Mouse (Mus musculus) stomach, embryonic 15.5 days (tissue): ENCODE measurements around the gene Mea1. TPM values are rescaled to one million over a fixed set of nuclear protein-coding genes. Genes with fewer than 3 reads are reported as not detected.

ENCODE experiments used
- ATAC-seq: fragments of 200-750 bp; cut with Nextera tagmentation; 2 replicates; pipeline ENCODE4 v1.8.0; 2017; ENCODE audit warnings: low read depth, moderate number of reproducible peaks, moderate TSS enrichment; ENCODE audit not compliant: insufficient read depth, low FRiP score
- H3K27ac ChIP-seq: fragments of 300-500 bp; sonication (generic); 2 replicates; pipeline ENCODE4 v1.5.1; 2015; ENCODE audit warnings: mild to moderate bottlenecking, inconsistent platforms
- H3K27me3 ChIP-seq: fragments of 300-500 bp; sonication (generic); replicated peaks from 2 replicates; pipeline ENCODE4 v1.6.1; 2015; ENCODE audit warnings: inconsistent platforms
- H3K36me3 ChIP-seq: fragments of 300-500 bp; sonication (generic); 2 replicates; pipeline ENCODE4 v1.6.1; 2015; ENCODE audit warnings: inconsistent platforms
- H3K4me1 ChIP-seq: fragments of 300-500 bp; sonication (generic); 2 replicates; pipeline ENCODE4 v1.6.1; 2015; ENCODE audit warnings: inconsistent platforms
- H3K4me2 ChIP-seq: fragments of 300-500 bp; sonication (generic); 2 replicates; pipeline ENCODE4 v1.6.1; 2015; ENCODE audit warnings: mild to moderate bottlenecking, inconsistent platforms
- H3K4me3 ChIP-seq: fragments of 300-500 bp; sonication (generic); replicated peaks from 2 replicates; pipeline ENCODE4 v1.5.1; 2015; ENCODE audit warnings: inconsistent platforms
- H3K9ac ChIP-seq: fragments of 300-500 bp; sonication (generic); 2 replicates; pipeline ENCODE4 v1.6.1; 2015; ENCODE audit warnings: inconsistent platforms
- H3K9me3 ChIP-seq: fragments of 300-500 bp; sonication (generic); 2 replicates; pipeline ENCODE4 v1.6.1; 2016; ENCODE audit warnings: inconsistent platforms
- WGBS: fragments of 180-500 bp; shearing (Covaris S2); methylation state at CpG from one replicate; pipeline ENCODE4 v1.1.7; 2015; 5-methylcytosine and 5-hydroxymethylcytosine counted together
- polyA plus RNA-seq: library from polyadenylated mRNA; unstranded; fragments of >200 nt; fragmentation: Nextera tagmentation; extraction: Ambion mirVana; gene quantifications from 2 replicates; pipeline ENCODE4 v1.2.1, GENCODE M21; 2015

Gene Mea1
- polyA plus RNA-seq, 1 experiment from 2014 or later, result 145 TPM

- H3K4me3 ChIP-seq, result peak overlapping the region; percentile 78
- H3K4me2 ChIP-seq, result peak overlapping the region; percentile 60
- H3K27ac ChIP-seq, result peak overlapping the region; percentile 87
- peaks cover 28% of the 10 kb centered on the region for H3K4me1 ChIP-seq
- 0 out of 2 replicates have a peak overlapping the region, but pooled peaks have one; percentile 9 for H3K9ac ChIP-seq
- H3K27me3 ChIP-seq, result no peaks in the 10 kb centered on the region
- peaks cover 37% of the 10 kb centered on the region for H3K36me3 ChIP-seq
- ATAC-seq, result peak; percentile 19; the same call in 1 of the 2 replicates
- 22% methylated on average over 15 of the region's 15 CpGs for WGBS
- no peaks in the 10 kb centered on the region for H3K9me3 ChIP-seq
Measured at GRCm38 (mm10) chr17:46674530-46675283, 3.9 kb upstream of the Mea1 start.

DNA sequence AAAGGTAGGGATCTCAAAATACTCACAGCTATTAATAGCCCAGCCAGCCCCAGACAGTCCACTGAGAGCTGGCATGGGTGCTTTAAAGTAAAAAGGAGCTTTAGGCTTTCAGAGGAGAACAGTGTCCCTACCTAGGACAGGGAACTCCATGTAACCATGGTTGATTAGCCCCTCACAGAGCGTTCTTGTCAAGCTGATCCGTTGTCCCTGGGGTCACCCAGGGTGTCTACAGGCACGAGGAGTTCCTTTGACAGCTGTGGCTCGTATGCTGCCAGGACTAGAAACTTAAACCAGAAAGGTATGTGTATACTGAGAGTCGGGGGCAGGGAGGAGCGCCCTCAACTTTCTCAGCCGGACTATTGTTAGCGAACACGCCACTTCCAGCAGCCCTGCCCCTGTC is 318 bp downstream of the Mea1 start:
- Histone ChIP-seq H3K4me2 (peak overlapping the region; percentile 61), H3K27ac (0 out of 2 replicates have a peak overlapping the region, but pooled peaks have one; percentile 95), H3K36me3 (peaks cover 40% of the 10 kb centered on the region), H3K4me3 (peak overlapping the region; percentile 97), H3K9ac (no peak overlapping the region; the same call in 1 of the 2 replicates), H3K4me1 (peaks cover 34% of the 10 kb centered on the region), H3K9me3 (no peaks in the 10 kb centered on the region), H3K27me3 (no peaks in the 10 kb centered on the region)
- no peak for ATAC-seq
- 26% methylated on average over 9 of the region's 9 CpGs for WGBS

DNA sequence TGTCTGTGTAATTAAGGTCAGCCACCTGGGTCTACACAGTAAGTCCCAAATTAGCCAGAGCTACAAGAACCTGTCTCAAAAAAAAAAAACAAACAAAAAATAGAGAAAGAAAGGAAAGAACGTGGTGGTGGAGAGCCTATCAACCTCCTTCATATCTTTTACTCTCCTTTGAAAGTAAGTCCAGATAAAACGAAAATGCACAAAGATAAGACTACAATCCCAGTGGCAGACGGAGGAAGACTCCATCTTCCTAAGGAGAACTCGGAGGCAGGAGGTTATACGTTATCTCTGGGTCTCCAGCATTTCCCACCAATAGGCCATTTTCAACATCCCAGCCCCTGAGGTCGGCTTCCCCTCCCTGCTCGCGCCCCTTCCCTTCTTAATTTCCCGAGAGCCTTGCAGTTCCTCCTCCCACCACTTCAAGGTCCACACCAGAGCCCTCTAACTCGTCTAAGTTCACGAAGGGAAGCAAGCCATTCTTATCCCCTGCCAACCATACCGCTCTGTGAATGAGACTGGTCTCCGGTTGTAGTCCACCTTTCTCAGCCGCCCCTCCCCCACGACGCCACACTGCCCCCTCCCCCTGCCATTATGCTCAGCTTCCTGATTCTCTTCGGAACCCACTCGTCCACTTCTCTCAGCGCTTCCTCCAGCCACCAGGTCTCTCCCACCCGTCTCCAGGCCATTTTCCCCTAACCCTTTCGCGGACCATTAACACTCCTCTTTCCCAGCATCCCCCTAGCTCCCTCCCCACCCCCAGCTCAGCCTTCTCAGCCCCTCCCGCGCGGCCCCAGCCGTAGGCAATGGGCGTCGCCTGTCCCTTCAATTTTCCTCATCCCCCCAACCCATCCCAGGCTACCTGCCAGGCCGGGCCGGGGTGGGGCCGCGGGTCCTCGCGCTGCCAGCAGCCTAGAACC is 1.5 kb downstream of the Mea1 start:
- no peak; the same call in 1 of the 2 replicates for ATAC-seq
- Histone ChIP-seq H3K9ac (peak overlapping the region; percentile 61), H3K4me2 (peak overlapping the region; percentile 61), H3K27ac (peak overlapping the region; percentile 95), H3K4me1 (peaks cover 26% of the 10 kb centered on the region), H3K36me3 (peaks cover 48% of the 10 kb centered on the region), H3K9me3 (no peaks in the 10 kb centered on the region), H3K27me3 (no peaks in the 10 kb centered on the region), H3K4me3 (peak overlapping the region; percentile 97)
- WGBS, result under 1% methylated on average over 34 of the region's 34 CpGs

- no peaks in the 10 kb centered on the region for H3K9me3 ChIP-seq
- H3K36me3 ChIP-seq, result peaks cover 49% of the 10 kb centered on the region
- peaks cover 26% of the 10 kb centered on the region for H3K4me1 ChIP-seq
- H3K4me3 ChIP-seq, result peak within 1 kb of the TSS; percentile 97
- 0% methylated on average over 49 of the region's 49 CpGs for WGBS
- H3K9ac ChIP-seq, result peak within 1 kb of the TSS; percentile 61
- H3K4me2 ChIP-seq, result peak within 1 kb of the TSS; percentile 81
- H3K27ac ChIP-seq, result peak within 1 kb of the TSS; percentile 95
- no peaks in the 10 kb centered on the region for H3K27me3 ChIP-seq
- ATAC-seq, result peak; percentile 96
Measured at GRCm38 (mm10) chr17:46680760-46681373, 2.3 kb downstream of the Mea1 start, which contains the start of gene Klhdc3. TSS of gene Klhdc3 (minus strand) at chr17:46680914.

DNA sequence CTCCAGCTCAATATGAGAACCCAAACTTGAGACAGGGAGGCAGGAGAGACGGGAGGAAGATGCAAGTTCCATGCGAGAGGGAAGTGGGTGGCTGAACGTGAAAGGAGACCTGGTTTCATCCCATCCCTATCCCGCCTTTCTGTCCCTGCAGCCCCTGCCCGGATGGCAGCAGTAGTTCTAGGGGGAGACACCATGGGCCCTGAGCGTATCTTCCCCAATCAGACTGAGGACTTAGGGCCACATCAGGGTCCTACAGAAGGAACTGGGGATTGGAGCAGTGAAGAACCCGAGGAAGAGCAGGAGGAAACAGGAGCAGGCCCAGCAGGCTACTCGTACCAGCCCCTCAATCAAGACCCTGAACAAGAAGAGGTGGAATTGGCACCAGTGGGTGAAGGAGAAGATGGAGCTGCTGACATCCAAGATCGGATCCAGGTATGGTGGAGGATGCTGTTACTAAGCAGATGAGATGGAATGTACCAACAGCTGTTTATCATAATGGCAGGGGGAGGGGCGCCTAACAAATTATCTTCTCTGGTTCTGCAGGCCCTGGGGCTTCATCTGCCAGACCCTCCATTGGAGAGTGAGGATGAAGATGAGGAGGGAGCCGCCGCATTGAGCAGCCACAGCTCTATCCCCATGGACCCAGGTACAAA is 3.0 kb downstream of the Mea1 start:
- Histone ChIP-seq H3K27ac (peak overlapping the region; percentile 19), H3K4me2 (peak overlapping the region; percentile 81), H3K27me3 (no peaks in the 10 kb centered on the region), H3K4me1 (peaks cover 26% of the 10 kb centered on the region), H3K9ac (peak overlapping the region; percentile 33), H3K36me3 (peaks cover 49% of the 10 kb centered on the region), H3K4me3 (peak overlapping the region; percentile 97), H3K9me3 (no peaks in the 10 kb centered on the region)
- no peak for ATAC-seq
- 24% methylated on average over 12 of the region's 12 CpGs for WGBS

- Histone ChIP-seq H3K4me3 (no peak overlapping the region), H3K36me3 (peaks cover 44% of the 10 kb centered on the region), H3K9ac (no peak overlapping the region), H3K4me1 (peaks cover 26% of the 10 kb centered on the region), H3K27ac (peak overlapping the region; percentile 54; the same call in 1 of the 2 replicates), H3K4me2 (no peak overlapping the region), H3K9me3 (no peaks in the 10 kb centered on the region), H3K27me3 (no peaks in the 10 kb centered on the region)
- no peak for ATAC-seq
- WGBS, result 79% methylated on average over 16 of the region's 16 CpGs
Measured at GRCm38 (mm10) chr17:46682654-46683389, 4.2 kb downstream of the Mea1 start.

DNA sequence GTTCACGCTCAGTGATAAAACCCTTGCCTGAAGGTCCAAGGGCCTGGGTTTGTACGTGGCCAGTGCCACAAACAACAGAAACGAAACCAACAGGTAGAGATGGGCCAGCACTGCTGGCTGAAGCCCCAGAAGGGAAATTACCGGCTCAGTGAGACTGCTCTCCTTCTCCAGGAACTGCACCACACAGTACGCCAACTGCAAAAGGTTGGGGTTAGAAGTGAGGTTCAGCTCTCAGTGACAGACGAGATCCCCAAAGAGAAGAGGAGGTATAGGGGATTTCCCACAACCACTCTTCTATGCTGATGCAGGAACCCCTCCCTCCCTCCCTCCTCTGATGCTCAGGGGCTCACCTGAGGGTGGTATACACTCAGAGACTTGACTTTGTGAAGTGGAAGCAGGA is 7.3 kb downstream of the Mea1 start:
- Histone ChIP-seq H3K27me3 (no peaks in the 10 kb centered on the region), H3K4me1 (peaks cover 9% of the 10 kb centered on the region), H3K4me3 (no peak overlapping the region), H3K36me3 (peaks cover 41% of the 10 kb centered on the region), H3K4me2 (no peak overlapping the region), H3K9me3 (no peaks in the 10 kb centered on the region), H3K9ac (no peak overlapping the region), H3K27ac (no peak overlapping the region)
- no peak for ATAC-seq
- WGBS, result 85% methylated on average over 6 of the region's 6 CpGs

DNA sequence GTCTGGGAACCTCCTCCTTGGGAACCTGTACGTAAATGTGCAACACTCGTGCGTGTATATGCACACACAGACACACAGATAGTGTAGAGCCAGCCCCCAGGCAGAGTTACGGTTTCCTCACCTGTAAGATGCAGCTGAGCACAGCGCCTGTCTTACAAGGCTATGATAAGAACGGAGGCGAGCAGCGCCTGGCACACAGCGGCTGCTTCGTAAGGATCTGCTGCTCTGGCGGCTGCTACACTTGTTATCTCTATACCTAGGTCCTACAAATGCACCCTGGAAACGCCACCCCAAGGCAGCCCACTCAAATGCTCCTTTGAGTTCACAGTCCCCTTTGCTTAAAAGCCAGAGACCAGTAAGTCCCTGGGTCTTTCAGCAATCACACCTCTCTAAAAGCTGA is 12.1 kb downstream of the Mea1 start:
- H3K4me1 ChIP-seq, result no peaks in the 10 kb centered on the region
- no peak for ATAC-seq
- H3K4me3 ChIP-seq, result no peak overlapping the region
- H3K9ac ChIP-seq, result no peak overlapping the region
- no peak overlapping the region for H3K27ac ChIP-seq
- no peak overlapping the region for H3K4me2 ChIP-seq
- 84% methylated on average over 12 of the region's 12 CpGs for WGBS
- peaks cover 13% of the 10 kb centered on the region for H3K36me3 ChIP-seq
- H3K9me3 ChIP-seq, result no peaks in the 10 kb centered on the region
- no peaks in the 10 kb centered on the region for H3K27me3 ChIP-seq

DNA sequence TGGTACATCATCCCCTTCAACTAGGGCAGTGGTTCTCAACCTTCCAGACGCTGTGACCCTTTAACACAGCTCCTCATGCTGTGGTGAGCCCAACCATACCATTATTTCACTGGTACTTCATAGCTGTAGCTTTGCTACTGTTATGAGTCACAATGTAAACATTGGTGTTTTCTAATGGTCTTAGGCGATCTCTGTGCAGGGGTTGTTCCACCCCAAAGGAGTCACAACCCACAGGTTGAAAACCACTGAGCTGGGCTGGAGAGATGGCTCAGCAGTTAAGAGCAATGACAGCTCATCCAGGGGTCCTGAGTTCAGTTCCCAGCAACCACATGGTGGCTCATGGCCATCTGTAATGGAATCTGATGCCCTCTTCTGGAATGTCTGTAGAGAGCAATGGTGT is 12.8 kb downstream of the Mea1 start:
- H3K4me2 ChIP-seq, result no peak overlapping the region
- no peak overlapping the region for H3K9ac ChIP-seq
- H3K27ac ChIP-seq, result no peak overlapping the region
- no peak overlapping the region for H3K4me3 ChIP-seq
- H3K4me1 ChIP-seq, result no peaks in the 10 kb centered on the region
- no peaks in the 10 kb centered on the region for H3K9me3 ChIP-seq
- no peaks in the 10 kb centered on the region for H3K27me3 ChIP-seq
- peaks cover 9% of the 10 kb centered on the region for H3K36me3 ChIP-seq
- ATAC-seq, result no peak; the same call in 1 of the 2 replicates
- 69% methylated on average over 2 of the region's 2 CpGs for WGBS

DNA sequence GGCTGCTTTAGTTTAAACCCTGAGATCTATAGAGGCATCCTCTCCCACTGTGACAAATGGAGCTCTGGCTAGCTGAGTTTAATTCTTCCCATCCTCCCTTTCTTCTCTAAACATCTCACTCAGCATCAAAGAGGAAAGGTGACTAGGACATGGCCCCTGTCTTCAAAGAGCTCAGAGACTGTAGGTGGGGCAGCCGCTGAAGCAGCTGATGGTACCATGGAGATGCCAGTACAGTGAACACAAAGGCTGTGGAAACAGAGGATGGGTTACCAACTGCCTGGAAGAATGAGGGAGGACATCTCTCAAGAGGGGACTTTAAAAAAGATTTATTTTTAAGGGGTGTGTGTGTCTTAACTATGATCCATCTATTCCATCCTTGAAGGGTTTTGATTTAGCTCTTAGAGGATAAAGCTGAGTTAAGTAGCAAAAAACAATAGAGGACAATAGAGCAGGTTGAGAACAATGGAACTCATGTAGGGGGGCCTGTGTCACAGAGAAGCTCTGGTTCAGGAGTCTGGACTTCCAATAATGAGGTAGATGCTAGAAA is 16.0 kb downstream of the Mea1 start:
- H3K27me3 ChIP-seq, result no peaks in the 10 kb centered on the region
- no peak for ATAC-seq
- H3K9me3 ChIP-seq, result no peaks in the 10 kb centered on the region
- no peak overlapping the region for H3K9ac ChIP-seq
- 68% methylated on average over 1 of the region's 1 CpGs for WGBS
- H3K4me2 ChIP-seq, result no peak overlapping the region
- peaks cover 12% of the 10 kb centered on the region; the same call in 1 of the 2 replicates for H3K36me3 ChIP-seq
- H3K27ac ChIP-seq, result no peak overlapping the region
- H3K4me3 ChIP-seq, result no peak overlapping the region
- H3K4me1 ChIP-seq, result no peaks in the 10 kb centered on the region
